Mouse (Mus musculus) left cerebral cortex, postnatal 36 days (tissue): ENCODE data around the gene Zfp280d. TPM values are rescaled to one million over a fixed set of nuclear protein-coding genes. Genes with fewer than 3 reads are reported as not detected.
A peak's percentile ranks its signal among the peaks of the same experiment; 100 is the strongest.
"Not testable (repeated sequence)": the region's sequence is repeated elsewhere in the genome, so short reads cannot be mapped to it uniquely, and the experiment has no call there.

Experiments
- DNase-seq, 2 experiments: peaks; one replicate each; pipeline ENCODE4 v3.0.0; 2021 to 2022; ENCODE audit warnings: low spot score in 2 of 2, mixed read lengths in 1 of 2
- intact Hi-C: fragments of 180-260 bp; cut with DNase I; formaldehyde crosslinking; loops from one replicate; pipeline ENCODE4 v1.15.1; 2025
- total RNA-seq, 2 experiments: library from RNA; stranded (reverse); gene quantifications; 2 replicates each; pipeline ENCODE4 v1.2.3; 2021

Gene Zfp280d
- total RNA-seq, 2 experiments from 2014 or later: 40.5 to 67.5 TPM

DNA sequence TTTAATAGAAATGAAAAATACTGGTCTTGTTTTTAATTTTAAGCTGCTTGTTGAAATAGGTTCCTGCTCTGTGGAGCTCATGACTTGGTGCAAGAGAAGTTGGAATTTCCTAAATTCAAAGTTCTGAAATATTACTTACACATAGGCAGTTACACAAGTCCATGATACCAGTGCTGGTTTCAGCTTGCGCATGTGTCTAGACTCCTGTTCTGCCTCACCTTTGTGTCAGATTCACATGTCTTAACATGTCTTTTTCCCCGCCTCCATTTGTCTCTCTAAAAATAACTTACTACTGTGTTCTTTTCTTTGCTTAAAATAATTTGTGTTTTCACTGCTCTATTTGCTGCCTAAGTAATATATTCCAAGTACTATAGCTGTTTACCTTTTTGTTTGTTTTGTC is 64.5 kb downstream of the Zfp280d start:
- intact Hi-C loops: no loop called here
- no peak for DNase-seq

DNA sequence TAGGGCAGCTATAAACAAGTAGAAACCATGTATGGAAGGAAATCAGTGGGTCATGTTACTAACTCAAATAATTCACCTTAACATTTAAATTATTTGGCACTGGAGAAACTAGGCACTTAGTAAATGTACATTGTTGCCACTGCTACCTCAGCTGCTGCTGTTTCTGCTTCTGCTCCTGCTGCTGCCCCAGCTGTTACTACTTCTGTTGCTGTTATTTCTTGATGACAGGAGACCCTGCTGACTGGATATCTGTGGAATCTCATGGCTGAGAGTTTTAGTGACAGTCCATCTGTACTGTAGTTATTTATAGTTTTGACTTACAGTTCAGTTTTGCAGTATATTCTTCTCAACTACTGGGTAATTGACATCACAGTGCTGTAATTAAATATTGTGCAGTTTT is 69.2 kb downstream of the Zfp280d start:
- no peak for DNase-seq
- intact Hi-C loops: no loop called here

DNA sequence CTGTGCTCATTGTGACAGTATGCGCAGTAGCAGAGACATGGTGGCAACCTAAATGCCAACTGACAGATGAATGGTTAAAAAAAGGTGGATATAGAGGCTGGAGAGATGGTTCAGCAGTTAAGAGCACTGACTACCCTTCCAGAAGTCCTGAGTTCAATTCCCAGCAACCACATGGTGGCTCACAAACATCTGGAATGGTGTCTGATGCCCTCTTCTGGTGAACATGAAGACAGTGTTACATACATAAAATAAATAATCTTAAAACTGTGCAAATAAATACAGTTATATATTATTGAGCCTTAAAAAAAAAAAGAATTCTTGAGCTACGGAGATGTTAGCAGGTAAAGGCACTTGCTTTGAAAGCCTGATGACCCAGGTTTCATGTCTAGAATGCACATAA is 97.7 kb downstream of the Zfp280d start:
- intact Hi-C loops: no loop called here

DNA sequence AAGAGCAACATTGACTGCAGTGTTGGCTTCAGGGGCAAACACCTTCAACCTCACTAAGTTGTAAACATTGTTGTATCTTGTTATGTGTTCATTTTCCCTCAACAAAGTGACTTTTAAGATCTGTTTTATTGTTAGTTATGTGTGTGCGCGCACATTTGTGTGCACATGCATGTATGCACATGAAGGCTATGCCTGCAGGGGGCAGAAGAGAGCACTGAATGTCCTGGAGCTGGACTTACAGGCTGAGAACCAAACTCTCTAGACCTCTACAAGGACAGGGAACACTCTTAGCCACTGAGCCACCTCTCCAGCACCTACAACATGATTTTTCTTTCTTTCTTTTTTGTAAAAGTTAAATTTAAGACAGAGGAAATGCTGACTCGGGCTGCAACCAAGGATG is 99.4 kb downstream of the Zfp280d start:
- intact Hi-C loops: no loop called here
- DNase-seq: no peak

More for the DNA sequence above, 97.7 kb downstream of the Zfp280d start:
- DNase-seq: no peak

DNA sequence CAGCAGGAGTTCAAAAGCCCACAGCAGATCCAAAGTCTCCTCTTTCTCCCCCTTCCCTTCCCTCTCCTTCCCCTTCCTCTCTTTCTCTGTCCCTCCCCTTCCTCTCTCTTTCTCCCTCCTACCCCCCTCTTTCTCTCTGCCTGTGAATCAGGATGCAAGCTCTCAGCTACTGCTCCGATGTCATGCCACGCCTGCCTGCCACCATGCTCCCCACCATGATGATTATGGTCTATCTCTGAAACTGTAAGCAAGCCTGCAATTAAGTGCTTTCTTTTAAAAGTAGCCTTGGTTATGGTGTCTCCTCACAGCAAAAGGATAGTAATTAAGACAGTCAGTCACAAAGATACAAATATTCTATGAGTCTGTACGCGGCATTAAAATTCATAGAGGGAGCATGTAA is 100.3 kb downstream of the Zfp280d start:
- intact Hi-C loops: no loop called here
- no peak for DNase-seq

DNA sequence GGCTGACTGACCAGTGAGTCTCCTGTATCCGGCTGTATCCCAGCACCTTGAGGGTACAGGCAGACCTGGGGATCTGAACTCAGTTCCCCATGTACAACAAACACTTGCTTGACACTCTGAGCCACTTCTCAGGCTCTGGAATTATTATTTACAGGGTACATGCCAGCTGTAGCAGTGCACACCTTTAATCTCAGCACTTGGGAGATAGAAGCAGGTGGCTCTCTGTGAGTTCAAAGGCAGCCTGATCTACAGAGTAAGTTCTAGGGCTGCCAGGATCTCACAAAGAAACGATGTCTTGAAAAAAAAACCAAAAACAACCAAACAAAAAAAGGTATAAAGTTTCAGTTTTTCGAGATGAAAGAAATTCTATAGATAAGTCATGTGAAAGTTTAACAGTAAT is 101.0 kb downstream of the Zfp280d start:
- intact Hi-C loops: no loop called here
- no peak for DNase-seq

DNA sequence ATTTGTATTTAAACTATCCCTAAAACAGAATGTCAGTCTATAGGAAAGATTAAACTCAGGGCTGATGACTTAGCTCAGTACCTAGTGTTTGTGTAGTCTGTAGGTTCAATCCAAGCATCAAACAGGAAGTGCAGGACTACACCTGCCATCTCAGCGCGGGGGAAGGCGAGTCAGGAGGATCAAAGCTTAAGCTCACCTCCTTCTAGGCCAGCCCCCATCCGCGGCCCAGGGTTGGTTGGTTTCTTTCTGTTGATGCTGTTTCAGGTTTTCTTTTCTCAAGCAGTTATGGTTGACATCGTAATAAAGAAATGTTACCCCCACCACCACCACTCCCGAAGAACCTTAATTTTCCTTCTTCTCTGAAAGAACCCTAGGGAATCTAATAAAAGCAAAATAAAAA is 111.1 kb downstream of the Zfp280d start:
- intact Hi-C loops: no loop called here
- no peak for DNase-seq

DNA sequence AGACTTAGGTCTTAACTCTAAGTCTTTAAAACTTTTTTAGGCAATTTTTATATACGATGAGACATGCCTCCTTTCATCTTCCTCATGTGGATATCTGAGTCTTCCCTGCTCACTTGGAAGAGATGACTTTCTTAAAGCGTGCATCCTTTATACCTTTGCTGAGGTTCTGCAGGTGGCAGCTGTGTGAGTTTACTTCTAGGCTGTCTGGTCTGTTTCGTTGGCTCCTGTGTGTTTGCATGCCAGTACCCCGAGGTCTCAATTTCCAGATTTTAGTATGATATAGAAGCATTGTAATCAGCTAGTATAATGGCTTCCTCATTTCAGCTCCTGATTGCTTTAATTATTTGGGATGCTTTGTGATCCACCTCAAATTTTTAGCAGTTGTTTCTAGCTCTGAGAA is 114.3 kb downstream of the Zfp280d start:
- DNase-seq: no peak
- intact Hi-C loops: no loop called here

DNA sequence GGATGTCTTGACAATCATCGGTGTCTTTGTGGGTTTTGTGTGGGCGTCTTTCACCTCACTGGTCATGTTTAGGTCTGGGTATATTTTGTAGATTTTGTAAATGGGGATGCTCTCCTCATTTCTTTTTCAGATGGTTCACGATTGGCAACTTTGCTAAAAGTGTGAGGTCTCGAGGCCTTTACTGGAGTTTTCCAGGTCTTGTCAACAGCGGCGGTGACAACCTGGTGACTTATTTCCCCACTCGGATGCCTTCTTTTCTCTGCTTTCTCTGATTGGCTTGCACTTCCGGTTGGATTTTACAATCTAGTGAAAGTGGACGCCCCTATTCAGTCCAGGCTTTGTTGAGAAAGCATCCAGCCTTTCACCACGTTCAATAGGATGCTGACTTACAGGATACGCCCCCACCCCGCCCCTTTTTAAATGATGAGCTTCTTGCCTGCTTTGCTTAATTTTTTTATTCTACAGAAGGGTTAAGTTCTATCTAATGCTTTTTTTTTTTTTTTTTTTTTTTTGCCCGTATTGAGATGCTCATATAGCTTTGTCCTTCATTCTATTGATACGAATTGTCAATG is 114.9 kb downstream of the Zfp280d start:
- DNase-seq: no peak
- intact Hi-C loops: no loop called here

DNA sequence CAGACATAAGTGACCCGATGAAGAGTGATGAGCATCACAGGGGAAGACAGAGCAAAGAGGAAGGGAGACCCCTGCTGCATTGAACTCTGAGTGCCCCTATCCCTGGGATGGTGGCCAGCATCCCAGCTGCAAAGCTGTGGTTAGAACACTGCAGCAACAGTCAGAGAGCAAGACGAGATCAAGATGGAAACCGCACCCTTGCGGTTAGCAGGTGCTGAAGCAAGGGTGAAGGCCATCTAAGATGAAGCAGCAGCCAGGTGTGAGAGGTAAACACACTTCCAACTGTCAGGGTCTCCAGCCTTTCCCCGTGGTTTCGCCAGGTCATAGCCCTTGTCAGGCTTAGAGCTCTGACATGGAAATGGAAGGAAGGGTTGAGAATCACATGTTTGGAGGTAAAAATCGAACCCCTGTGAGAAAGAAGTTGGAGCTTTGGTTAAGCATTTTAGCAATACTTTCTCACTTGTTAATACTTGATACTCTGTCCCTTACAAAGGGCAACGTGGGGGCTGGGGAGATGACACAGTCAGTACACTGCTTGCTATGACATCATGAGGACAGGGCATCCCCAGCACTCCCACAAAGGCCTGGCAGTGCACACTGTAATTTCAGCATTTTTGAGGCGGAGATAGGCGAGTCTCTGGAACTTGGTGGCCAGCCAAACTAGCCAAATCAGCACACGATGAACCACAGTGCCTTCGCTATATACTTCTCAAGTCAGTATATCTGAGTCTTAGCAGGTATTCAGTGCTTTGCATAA is 115.8 kb downstream of the Zfp280d start:
- intact Hi-C loops: no loop called here
- DNase-seq: no peak

DNA sequence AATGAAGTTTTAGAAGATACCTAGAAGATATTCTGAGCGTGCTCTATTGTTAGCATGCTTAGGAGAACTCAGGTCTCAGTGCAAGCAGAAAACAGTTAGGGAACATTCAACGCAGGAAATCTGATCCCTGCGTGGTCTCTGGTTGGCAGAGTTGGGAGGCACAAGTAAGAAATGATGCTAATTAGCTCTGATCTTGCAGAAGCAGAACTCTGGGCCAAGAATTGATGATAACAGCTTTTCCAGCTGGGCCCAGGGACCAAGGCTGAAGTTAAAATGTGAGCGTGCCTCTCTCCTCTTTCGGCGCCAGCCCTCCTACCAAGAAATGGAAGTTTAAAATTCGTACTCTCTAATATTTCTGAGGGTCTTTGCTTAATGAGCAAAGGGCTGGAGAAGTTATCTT is 118.0 kb downstream of the Zfp280d start:
- DNase-seq: no peak

DNA sequence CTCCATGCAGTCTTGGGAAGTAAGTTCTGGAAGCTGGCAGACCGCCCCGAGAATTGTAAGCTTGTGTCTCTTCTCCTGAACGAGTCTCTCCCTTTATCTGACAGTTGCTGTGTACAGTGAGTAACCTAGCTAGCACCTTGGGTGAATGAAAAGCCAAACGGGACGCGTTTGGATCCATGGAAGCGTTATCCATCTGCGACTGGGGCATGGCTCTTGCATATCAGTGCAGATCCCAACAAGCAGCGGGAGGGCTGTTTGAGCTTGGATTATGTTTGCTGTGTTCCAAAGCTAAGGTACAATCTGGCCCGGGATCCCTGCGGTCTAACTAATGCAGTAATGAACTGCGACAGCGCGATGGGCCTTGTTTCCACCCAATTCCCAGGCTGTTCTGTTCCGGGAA is 118.6 kb downstream of the Zfp280d start:
- no peak for DNase-seq
- intact Hi-C loops: no loop called here

More for the DNA sequence above, 118.0 kb downstream of the Zfp280d start:
- intact Hi-C loops: no loop called here

DNA sequence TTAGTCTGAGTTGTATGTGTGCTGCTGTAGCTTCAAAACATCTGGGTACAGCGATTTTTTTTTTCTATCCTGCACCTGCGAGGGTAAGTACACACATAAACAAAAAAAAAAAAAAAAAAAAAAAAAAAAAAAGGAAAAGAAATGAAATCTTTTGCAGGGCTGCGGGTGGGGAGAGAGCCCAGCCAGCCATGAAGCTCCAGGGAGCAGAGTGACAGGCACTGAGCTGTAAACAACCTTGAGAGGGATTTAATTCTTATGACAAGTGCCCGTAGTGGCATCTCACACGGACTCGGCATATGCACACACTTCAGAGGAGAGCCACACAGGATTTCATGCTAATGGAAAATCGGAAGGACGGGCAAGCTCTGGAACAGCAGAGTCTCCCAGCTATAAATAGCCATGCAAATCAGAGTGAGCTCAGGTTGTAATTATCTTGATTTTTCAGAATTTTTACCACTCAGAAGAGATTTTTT is 119.2 kb downstream of the Zfp280d start:
- no peak for DNase-seq
- intact Hi-C loops: no loop called here

DNA sequence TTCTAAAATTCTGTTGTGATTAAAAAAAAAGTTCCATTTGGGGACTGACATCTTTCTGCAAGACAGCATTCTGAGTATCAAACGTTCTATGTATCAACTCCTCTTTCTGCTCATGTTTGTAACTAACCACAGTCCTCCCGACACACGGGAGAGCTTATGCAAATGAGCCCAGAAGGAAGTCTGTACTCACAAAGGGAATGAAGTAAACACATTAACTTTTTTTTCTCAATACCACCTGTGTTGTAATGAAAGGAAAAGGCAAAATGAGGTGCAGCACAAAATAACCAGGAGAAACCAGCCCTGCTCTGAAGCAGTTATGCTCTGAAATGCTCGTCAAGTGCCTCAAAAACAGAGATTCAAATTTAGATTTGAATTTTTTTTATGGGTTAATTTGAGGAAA is 125.5 kb downstream of the Zfp280d start:
- no peak for DNase-seq
- intact Hi-C loops: loop anchor here (10.0 kb wide), 3 partner anchors 125 to 755 kb away; partner anchors contain the start of genes Tcf12 and Zfp280d

DNA sequence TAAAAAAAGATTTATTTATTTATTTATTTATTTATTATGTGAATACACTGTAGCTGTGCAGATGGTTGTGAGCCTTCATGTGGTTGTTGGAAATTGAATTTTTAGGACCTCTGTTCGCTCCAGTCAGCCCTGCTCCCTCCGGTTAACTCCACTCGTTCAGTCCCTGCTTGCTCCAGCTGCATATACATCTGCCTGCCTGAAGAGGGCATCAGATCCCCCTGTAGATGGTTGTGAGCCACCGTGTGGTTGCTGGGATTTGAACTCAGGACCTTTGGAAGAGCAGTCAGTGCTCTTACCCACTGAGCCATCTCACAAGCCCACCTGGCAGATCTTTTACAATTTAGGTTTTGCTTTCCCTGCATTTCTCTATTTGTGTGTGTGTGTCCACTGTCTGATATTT is 127.1 kb downstream of the Zfp280d start:
- DNase-seq: not testable (repeated sequence)
- intact Hi-C loops: loop anchor here (10.0 kb wide), 3 partner anchors 127 to 757 kb away; partner anchors contain the start of genes Tcf12 and Zfp280d

DNA sequence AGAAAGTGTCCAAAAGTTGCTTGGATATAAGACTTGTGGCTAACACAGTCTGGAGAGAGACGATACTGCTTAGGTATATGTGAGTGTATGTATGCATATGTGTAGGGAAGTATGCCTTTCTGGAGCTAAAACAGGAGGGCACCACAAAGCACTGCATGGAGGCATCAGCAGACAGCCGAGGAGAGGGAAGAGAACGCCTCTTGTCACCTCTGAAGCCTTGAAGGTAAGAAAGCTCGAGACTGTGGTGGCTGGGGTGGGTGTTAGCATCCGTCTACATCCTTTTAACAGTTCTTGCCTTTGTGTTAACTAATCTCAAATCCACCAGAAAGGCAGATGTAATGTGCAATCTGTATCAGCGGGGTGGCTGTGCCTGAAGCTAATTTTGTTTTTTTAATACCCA is 128.8 kb downstream of the Zfp280d start:
- no peak for DNase-seq
- intact Hi-C loops: loop anchor here (10.0 kb wide), 3 partner anchors 129 to 759 kb away; partner anchors contain the start of genes Tcf12 and Zfp280d

DNA sequence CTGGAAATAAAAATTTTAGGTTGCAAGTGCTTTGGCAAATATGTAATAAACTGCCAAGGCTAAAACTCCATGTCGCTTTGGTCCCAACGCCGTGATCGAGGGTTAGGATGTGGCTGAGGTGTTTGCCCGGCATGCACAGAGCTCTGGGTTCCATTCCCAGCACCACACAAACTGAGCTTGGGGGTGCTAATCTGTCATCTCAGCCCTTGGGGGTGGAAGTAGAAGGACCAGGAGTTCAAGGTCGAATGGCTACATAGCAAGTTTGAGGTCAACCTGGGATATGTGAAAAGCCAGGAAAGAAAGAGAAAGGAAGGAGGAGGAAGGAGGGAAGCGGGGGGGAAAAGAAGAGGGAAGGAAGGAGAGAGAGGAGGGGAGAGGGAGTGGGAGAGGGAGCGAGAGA is 129.8 kb downstream of the Zfp280d start:
- DNase-seq: no peak
- intact Hi-C loops: loop anchor here (10.0 kb wide), 3 partner anchors 130 to 760 kb away; partner anchors contain the start of genes Tcf12 and Zfp280d

DNA sequence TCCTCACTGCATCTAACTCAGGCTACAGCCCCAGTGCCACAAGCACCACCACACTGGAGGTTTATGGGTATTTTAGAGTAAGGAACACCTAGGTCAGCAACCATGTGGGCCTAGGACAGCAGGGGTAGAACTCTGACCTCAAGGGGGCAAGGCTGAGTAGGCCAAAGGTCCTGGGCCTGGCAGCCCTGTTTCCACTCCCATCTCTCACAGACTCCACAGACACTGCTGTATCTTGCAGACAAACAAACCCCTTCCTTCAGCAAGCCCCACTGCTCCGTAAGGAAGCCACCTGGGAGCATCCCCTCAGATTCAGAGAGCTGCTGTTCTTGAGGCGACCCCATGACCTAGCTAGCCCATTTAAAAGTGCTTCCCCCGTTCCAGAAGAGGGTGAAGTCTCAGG is 130.3 kb downstream of the Zfp280d start:
- intact Hi-C loops: loop anchor here (5.0 to 10.0 kb wide), 4 partner anchors 130 to 760 kb away; partner anchors contain the start of genes Tcf12 and Zfp280d

DNA sequence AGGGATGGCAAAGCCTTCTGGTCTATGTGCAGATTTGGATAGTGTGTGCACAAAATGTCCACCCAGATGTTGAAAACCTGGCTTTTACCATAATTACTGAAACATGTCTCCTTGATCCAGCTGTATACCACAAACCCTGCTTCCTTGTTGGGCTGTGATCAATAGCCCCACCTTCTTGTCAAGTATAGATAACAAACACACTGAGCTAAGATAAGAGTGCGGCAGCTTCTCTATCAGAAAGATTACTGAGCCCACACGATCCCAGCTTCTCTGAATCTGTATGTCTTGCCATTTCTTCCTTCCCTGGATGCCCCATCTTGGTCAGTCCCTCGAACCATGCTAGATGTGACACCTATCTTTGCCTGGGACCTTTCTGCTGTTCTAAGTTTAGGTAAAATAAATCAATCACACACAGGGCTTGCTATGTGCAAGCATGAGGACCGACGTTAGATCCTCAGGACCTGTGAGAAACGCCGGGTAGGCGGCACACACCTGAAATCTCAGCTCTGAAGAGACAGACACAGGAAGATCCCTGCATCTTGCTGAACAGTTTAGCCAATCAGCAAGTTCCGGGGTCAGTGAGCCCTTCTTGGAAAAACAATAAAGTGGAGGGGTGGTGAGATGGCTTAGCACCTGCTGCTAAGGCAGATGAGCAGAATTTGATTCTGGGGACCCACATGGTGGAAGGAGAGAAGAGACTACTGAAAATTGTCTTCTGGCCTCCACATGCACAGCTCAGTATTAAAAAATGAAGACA is 131.4 kb downstream of the Zfp280d start:
- intact Hi-C loops: loop anchor here (5.0 to 10.0 kb wide), 4 partner anchors 131 to 761 kb away; partner anchors contain the start of genes Tcf12 and Zfp280d
- no peak for DNase-seq

More for the DNA sequence above, 130.3 kb downstream of the Zfp280d start:
- no peak for DNase-seq

DNA sequence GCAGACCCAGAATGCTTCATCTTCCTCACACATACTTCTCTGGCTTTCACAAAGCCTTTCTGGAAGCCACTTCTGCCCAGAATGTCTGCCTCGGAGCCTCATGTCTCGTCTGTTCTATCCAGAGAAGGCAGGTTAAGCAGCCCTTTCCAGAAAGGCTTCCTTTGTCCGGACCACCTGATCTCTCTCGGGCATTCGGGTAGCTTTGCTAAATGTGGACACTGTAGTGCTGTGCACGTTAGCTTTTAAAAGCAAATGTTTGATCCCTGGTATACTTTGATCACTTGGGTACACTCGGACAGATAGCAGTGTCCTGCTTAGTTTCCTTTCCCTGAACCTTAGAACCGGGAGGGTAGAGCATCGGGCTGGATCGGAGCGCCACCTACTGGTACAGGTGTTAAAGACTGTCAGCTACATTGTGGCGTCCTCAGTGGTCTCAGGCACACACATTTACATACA is 133.5 kb downstream of the Zfp280d start:
- peak; percentile 72 to 77 for DNase-seq
- intact Hi-C loops: loop anchor here (5.0 to 10.0 kb wide), 4 partner anchors 133 to 763 kb away; partner anchors contain the start of genes Tcf12 and Zfp280d
